Mouse (Mus musculus): ENCODE results near the gene Sec22a. TPM values are rescaled to one million over a fixed set of nuclear protein-coding genes. Genes with fewer than 3 reads are reported as not detected.

Gene Sec22a
- polyA plus RNA-seq (2014; fragmentation: Nextera tagmentation; extraction: Ambion mirVana): 19.3 and 20.0 TPM in 2 replicates

DNA sequence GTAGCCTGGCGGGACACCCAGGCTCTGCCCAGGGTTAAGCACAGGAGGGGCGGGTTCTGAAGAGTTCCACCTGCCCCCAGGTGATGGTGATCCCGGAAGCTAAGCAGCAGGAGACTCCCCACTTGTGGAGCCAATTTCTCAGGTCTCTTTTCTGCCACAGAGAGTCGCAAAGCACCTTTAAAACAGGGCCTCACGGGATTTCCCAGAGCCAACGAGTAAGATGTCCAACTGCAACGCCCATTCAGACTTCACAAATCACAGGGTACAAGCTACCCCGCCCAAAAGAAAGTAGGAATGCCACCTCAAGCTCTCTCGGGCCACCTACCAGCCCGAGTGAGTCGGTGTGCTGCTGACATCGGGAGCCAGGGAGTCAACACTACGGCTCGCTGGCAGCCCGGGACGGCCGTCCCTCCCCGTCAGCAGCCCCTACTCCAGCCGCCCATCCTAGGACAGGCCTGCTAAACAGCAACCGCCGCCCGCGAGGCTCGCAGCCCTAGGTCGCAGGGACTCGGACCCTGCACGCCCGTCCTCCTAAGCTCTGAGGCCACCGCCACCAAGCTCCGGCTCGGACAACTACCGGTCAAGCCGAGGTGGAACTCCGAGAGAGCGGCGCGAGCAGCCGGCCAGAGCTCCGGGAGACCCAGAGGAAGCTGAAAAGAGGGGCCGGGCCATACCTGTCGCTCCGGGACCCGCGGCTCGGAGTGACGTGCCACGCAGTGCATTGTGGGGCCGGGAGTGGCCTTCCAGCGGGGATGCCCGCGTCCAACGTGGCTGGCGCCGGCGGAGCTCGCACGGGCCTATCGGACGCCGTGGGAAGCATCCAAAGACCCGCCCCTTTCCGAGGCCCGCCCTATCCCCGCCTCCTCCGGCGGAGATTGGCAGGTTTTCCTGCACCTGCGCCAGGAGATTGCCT, at the start of gene Sec22a:
Sec22a (minus strand) TSS at position 769 of the 913 bp plus-strand sequence.
- ATAC-seq (replicated peaks; ENCODE audit: low FRiP score) (peak; percentile 99), DNase-seq (ENCODE audit: low spot score) (peak; percentile 92)
- Histone ChIP-seq H3K9me3 (ENCODE audit: control insufficient read depth, low read length) (no peaks in the 10 kb centered on the region), H3K27me3 (replicated peaks; ENCODE audit: control insufficient read depth, insufficient read depth, low read length) (no peaks in the 10 kb centered on the region), H3K4me2 (peak within 1 kb of the TSS; percentile 84), H3K4me3 (ENCODE audit: low read depth, low read length) (peak within 1 kb of the TSS; percentile 88), H3K9ac (ENCODE audit: low read depth, low read length) (peak within 1 kb of the TSS; percentile 85), H3K36me3 (ENCODE audit: control insufficient read depth, insufficient read depth, low read length) (no peaks in the 10 kb centered on the region; the same call in 1 of the 2 replicates), H3K4me1 (replicated peaks; ENCODE audit: control insufficient read depth, insufficient read depth, low read length) (no peaks in the 10 kb centered on the region), H3K27ac (ENCODE audit: low read depth, low read length) (0 out of 2 replicates have a peak within 1 kb of the TSS, but pooled peaks have one; percentile 46)
- WGBS: under 1% methylated on average over 67 of the region's 67 CpGs

DNA sequence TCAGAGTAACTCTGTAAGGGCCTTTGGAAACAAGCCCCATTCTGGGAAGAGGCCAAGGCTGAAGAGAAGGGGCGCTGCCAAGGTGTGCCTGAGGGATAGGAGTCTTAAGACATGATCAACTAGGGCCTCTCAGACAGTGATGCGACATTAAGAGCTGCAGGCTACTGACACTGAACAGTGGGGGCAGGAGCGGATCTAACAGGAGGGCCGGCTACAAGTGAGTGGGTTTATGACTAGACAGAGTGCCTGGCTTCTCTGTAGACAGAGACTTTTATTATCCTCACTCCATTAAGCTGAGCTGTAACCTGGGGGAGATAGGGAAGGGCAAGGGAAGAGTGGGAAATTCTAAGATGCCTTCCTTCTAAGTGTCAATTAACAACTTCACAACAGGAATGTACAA, 43.0 kb upstream of the Sec22a start:
- Histone ChIP-seq H3K4me3 (ENCODE audit: low read depth, low read length) (no peak overlapping the region), H3K4me1 (replicated peaks; ENCODE audit: control insufficient read depth, insufficient read depth, low read length) (no peaks in the 10 kb centered on the region), H3K27me3 (replicated peaks; ENCODE audit: control insufficient read depth, insufficient read depth, low read length) (no peaks in the 10 kb centered on the region), H3K36me3 (ENCODE audit: control insufficient read depth, insufficient read depth, low read length) (peaks cover 2% of the 10 kb centered on the region; the same call in 1 of the 2 replicates), H3K9ac (ENCODE audit: low read depth, low read length) (no peak overlapping the region), H3K4me2 (no peak overlapping the region), H3K9me3 (ENCODE audit: control insufficient read depth, low read length) (no peaks in the 10 kb centered on the region), H3K27ac (ENCODE audit: low read depth, low read length) (no peak overlapping the region)
- no peak for DNase-seq (ENCODE audit: low spot score)
- no peak for ATAC-seq (replicated peaks; ENCODE audit: low FRiP score)
- 75% methylated on average over 4 of the region's 4 CpGs for WGBS

DNA sequence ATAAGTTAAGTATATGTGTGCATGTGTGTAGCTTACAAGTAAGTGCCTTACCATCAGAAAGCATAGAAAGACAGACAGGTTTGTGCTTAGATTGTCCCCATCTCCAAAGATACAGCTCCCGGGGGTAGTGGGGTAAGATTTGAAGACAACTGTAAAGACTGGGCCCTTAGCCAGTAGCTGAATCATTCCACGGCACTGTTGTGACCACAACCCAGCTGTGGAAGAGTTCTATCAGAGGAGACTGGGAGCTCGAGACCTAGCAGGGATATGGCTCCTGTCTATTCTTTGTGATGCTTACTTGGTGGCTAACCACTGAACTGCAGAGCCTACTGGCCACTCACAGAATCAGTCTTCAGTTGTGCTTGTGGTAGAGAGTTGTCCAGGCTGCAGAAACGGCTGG, 42.4 kb upstream of the Sec22a start:
- H3K27ac ChIP-seq (ENCODE audit: low read depth, low read length): no peak overlapping the region
- no peaks in the 10 kb centered on the region for H3K9me3 ChIP-seq (ENCODE audit: control insufficient read depth, low read length)
- ATAC-seq (replicated peaks; ENCODE audit: low FRiP score): no peak
- WGBS: 87% methylated on average over 4 of the region's 4 CpGs
- no peaks in the 10 kb centered on the region for H3K27me3 ChIP-seq (replicated peaks; ENCODE audit: control insufficient read depth, insufficient read depth, low read length)
- H3K36me3 ChIP-seq (ENCODE audit: control insufficient read depth, insufficient read depth, low read length): peaks cover 2% of the 10 kb centered on the region; the same call in 1 of the 2 replicates
- H3K4me1 ChIP-seq (replicated peaks; ENCODE audit: control insufficient read depth, insufficient read depth, low read length): no peaks in the 10 kb centered on the region
- no peak overlapping the region for H3K4me3 ChIP-seq (ENCODE audit: low read depth, low read length)
- H3K4me2 ChIP-seq: no peak overlapping the region
- DNase-seq (ENCODE audit: low spot score): no peak
- H3K9ac ChIP-seq (ENCODE audit: low read depth, low read length): no peak overlapping the region

DNA sequence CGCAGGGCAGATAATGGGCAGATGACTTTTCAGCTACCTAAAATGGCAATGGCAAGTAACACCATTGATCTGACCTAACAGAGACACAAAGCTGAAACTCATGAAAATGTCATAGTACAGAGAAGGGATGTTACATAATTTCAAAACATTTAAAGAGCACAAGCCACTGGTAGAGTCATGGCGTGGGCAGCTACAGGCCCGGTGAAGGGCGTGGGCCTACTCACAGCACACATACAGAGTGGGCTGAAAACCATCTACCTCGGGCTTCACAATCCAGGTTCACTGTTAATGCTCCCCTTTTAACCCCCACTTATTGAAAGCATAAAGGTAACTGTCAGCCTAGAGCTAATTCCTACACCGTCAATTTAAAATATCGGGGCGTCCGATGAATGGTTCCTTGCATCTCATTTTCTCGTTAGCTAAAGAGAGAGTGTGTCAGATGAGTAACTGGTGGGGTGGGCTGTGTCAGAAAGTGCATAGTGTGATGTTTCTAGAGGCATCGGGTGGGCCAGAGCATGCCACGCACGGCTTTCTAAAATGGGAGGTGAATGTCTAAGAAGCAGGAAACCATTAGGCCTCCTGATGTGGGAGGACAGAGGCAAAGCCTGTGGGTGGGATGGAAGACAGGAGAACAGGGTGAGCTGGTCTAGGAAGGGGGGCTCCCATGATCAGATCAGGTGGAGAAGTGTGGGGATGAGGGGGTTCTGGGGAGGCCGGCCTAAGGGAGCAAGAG, 41.8 kb upstream of the Sec22a start:
- Histone ChIP-seq H3K9ac (ENCODE audit: low read depth, low read length) (no peak overlapping the region), H3K4me2 (no peak overlapping the region), H3K4me1 (replicated peaks; ENCODE audit: control insufficient read depth, insufficient read depth, low read length) (no peaks in the 10 kb centered on the region), H3K27me3 (replicated peaks; ENCODE audit: control insufficient read depth, insufficient read depth, low read length) (no peaks in the 10 kb centered on the region), H3K9me3 (ENCODE audit: control insufficient read depth, low read length) (no peaks in the 10 kb centered on the region), H3K27ac (ENCODE audit: low read depth, low read length) (no peak overlapping the region), H3K4me3 (ENCODE audit: low read depth, low read length) (no peak overlapping the region), H3K36me3 (ENCODE audit: control insufficient read depth, insufficient read depth, low read length) (peaks cover 5% of the 10 kb centered on the region; the same call in 1 of the 2 replicates)
- ATAC-seq (replicated peaks; ENCODE audit: low FRiP score) (no peak), DNase-seq (ENCODE audit: low spot score) (peak; percentile 15)
- 91% methylated on average over 14 of the region's 14 CpGs for WGBS

DNA sequence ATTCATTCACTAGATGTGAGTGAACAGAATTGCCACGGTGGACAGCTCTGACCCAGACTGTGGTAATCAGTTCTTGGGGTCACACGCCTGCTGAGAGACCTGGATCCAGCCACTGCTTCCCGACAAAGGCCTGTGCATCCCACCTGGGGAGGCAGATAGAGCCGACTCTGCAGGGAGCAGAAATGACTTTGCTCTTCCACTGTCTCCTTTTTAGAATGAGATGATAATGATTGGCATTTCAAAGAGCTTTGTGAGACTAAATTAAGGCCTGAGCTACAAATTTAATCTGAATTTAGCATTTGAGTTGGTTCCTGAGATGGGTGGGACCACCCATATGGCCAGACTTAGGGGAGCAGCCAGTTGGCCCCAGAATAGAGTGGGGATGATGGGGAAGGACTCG, 41.1 kb upstream of the Sec22a start:
- Histone ChIP-seq H3K4me1 (replicated peaks; ENCODE audit: control insufficient read depth, insufficient read depth, low read length) (no peaks in the 10 kb centered on the region), H3K9ac (ENCODE audit: low read depth, low read length) (no peak overlapping the region), H3K4me3 (ENCODE audit: low read depth, low read length) (no peak overlapping the region), H3K27me3 (replicated peaks; ENCODE audit: control insufficient read depth, insufficient read depth, low read length) (no peaks in the 10 kb centered on the region), H3K9me3 (ENCODE audit: control insufficient read depth, low read length) (no peaks in the 10 kb centered on the region), H3K27ac (ENCODE audit: low read depth, low read length) (no peak overlapping the region), H3K4me2 (no peak overlapping the region), H3K36me3 (ENCODE audit: control insufficient read depth, insufficient read depth, low read length) (peaks cover 6% of the 10 kb centered on the region; the same call in 1 of the 2 replicates)
- no peak for DNase-seq (ENCODE audit: low spot score)
- ATAC-seq (replicated peaks; ENCODE audit: low FRiP score): no peak
- 82% methylated on average over 5 of the region's 5 CpGs for WGBS

DNA sequence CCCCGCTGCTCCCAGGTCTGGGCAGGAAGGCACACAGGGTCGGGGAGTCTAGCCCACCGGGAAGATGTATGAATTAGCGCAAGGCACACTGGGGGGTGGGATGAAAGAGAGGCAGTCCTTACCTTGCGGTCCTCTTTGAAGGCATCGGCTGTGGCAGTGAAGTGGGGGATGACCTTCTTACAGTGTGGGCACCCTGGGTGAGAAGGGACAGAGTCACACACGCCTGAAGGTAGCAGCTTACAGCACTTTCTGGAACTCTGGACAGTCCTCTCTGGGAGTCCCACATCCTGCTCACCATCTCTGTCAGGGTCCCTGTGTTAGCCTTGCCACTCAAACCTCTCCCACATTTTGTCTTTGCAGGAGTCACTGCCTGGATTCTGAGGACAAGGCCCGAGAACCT, 40.2 kb upstream of the Sec22a start:
- Histone ChIP-seq H3K4me2 (no peak overlapping the region), H3K4me1 (replicated peaks; ENCODE audit: control insufficient read depth, insufficient read depth, low read length) (no peaks in the 10 kb centered on the region), H3K27ac (ENCODE audit: low read depth, low read length) (no peak overlapping the region), H3K36me3 (ENCODE audit: control insufficient read depth, insufficient read depth, low read length) (peaks cover 6% of the 10 kb centered on the region; the same call in 1 of the 2 replicates), H3K27me3 (replicated peaks; ENCODE audit: control insufficient read depth, insufficient read depth, low read length) (no peaks in the 10 kb centered on the region), H3K9me3 (ENCODE audit: control insufficient read depth, low read length) (no peaks in the 10 kb centered on the region), H3K4me3 (ENCODE audit: low read depth, low read length) (no peak overlapping the region), H3K9ac (ENCODE audit: low read depth, low read length) (no peak overlapping the region)
- no peak for ATAC-seq (replicated peaks; ENCODE audit: low FRiP score)
- 91% methylated on average over 8 of the region's 8 CpGs for WGBS
- no peak for DNase-seq (ENCODE audit: low spot score)

DNA sequence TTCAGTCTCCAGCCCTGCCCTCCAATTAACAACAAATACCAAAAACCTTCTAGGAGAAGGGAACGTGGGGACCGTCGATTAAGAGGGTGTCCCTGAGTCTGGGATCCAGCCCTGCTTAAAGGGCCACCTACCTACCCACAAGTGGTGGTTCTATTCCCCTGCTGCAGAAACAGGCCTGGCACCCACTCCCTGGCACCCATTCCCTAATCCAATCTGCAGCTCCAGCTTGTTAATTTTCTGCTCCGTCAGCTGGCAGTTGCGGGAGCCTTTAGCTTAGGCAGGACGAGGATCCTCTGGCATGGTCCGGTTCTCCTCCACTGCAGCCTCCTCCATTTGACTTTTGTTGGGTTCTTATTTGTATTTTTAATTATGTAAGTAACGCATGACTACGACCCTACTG, 39.6 kb upstream of the Sec22a start:
- Histone ChIP-seq H3K9ac (ENCODE audit: low read depth, low read length) (no peak overlapping the region), H3K9me3 (ENCODE audit: control insufficient read depth, low read length) (no peaks in the 10 kb centered on the region), H3K4me3 (ENCODE audit: low read depth, low read length) (no peak overlapping the region), H3K27ac (ENCODE audit: low read depth, low read length) (no peak overlapping the region), H3K36me3 (ENCODE audit: control insufficient read depth, insufficient read depth, low read length) (peaks cover 6% of the 10 kb centered on the region; the same call in 1 of the 2 replicates), H3K4me2 (no peak overlapping the region), H3K27me3 (replicated peaks; ENCODE audit: control insufficient read depth, insufficient read depth, low read length) (no peaks in the 10 kb centered on the region), H3K4me1 (replicated peaks; ENCODE audit: control insufficient read depth, insufficient read depth, low read length) (no peaks in the 10 kb centered on the region)
- 93% methylated on average over 9 of the region's 9 CpGs for WGBS
- DNase-seq (ENCODE audit: low spot score): no peak
- no peak for ATAC-seq (replicated peaks; ENCODE audit: low FRiP score)

DNA sequence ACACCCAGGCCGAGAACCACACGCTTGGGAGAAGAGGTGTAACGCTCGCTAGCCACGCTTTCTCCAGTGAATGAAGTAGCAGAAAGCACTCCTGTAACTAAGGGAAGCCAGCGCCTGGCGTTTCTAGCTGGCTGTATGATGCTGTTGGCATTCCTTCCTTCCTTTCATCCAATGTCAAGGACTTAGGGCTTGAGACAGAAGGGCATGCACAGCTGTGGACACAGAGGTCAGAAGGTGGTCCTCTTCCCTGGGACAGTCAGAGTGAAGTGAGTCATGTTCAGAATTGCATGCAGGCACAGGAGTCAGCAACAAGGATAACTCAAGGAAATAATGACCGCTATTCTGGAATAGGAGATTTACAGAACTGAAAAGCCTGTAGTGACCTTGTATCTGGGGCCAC, 29.1 kb upstream of the Sec22a start:
- DNase-seq (ENCODE audit: low spot score): no peak
- no peak overlapping the region for H3K4me2 ChIP-seq
- H3K4me1 ChIP-seq (replicated peaks; ENCODE audit: control insufficient read depth, insufficient read depth, low read length): no peaks in the 10 kb centered on the region
- no peak overlapping the region for H3K4me3 ChIP-seq (ENCODE audit: low read depth, low read length)
- no peaks in the 10 kb centered on the region for H3K9me3 ChIP-seq (ENCODE audit: control insufficient read depth, low read length)
- no peak overlapping the region for H3K27ac ChIP-seq (ENCODE audit: low read depth, low read length)
- ATAC-seq (replicated peaks; ENCODE audit: low FRiP score): no peak
- no peak overlapping the region for H3K9ac ChIP-seq (ENCODE audit: low read depth, low read length)
- WGBS: 86% methylated on average over 8 of the region's 8 CpGs
- H3K36me3 ChIP-seq (ENCODE audit: control insufficient read depth, insufficient read depth, low read length): no peaks in the 10 kb centered on the region; the same call in 1 of the 2 replicates
- no peaks in the 10 kb centered on the region for H3K27me3 ChIP-seq (replicated peaks; ENCODE audit: control insufficient read depth, insufficient read depth, low read length)
